Mouse (Mus musculus) layer of hippocampus, adult 6 months (tissue): ENCODE results near the gene Ak4. TPM values are rescaled to one million over a fixed set of nuclear protein-coding genes. Genes with fewer than 3 reads are reported as not detected.

Source experiments
- long read RNA-seq, 2 experiments: library from polyadenylated mRNA; unstranded; transcript quantifications; one replicate each; pipeline ENCODE4 v2.0.0; 2019 to 2020
- polyA plus RNA-seq: library from polyadenylated mRNA; unstranded; fragments of <200 nt; fragmentation: Nextera tagmentation; gene quantifications from 2 replicates; pipeline ENCODE4 v1.2.3, GENCODE M21; 2021

Ak4 gene
- polyA plus RNA-seq = 26.0 and 33.3 TPM in 2 replicates
- long read RNA-seq, experiment 1, full-length matches to known transcripts = 28 of 79 reads
- long read RNA-seq, experiment 1, partial matches to known transcripts = 41 of 79 reads
- long read RNA-seq, experiment 1, other reads (novel, unspliced or antisense) = 10 of 79 reads
- long read RNA-seq, experiment 2, full-length matches to known transcripts = 92 of 216 reads
- long read RNA-seq, experiment 2, partial matches to known transcripts = 112 of 216 reads
- long read RNA-seq, experiment 2, other reads (novel, unspliced or antisense) = 12 of 216 reads

GRCm38 (mm10) chr4:101419151-101419910 lies at the start of gene Ak4:
TSS of gene Ak4 (plus strand) at chr4:101419277.

GRCm38 (mm10) chr4:101496534-101497237 lies 77.6 kb downstream of the Ak4 start, which contains the start of gene Dnajc6:
TSS of gene Dnajc6 (plus strand) at chr4:101496648.

Other genes with a start within 250 kb of the Ak4 start
- gene Jak1, start 154.0 kb upstream of the Ak4 start, polyA plus RNA-seq = 50.2 and 51.3 TPM in 2 replicates
- gene Dnajc6, start 77.4 kb downstream of the Ak4 start, polyA plus RNA-seq = 122 and 124 TPM in 2 replicates
- gene Leprot, start 228.4 kb downstream of the Ak4 start, polyA plus RNA-seq = 43.6 and 44.3 TPM in 2 replicates